Mouse (Mus musculus) midbrain, postnatal 0 days (tissue): Measurements from ENCODE around the gene Epas1. TPM values are rescaled to one million over a fixed set of nuclear protein-coding genes. Genes with fewer than 3 reads are reported as not detected.

Source experiments
- ATAC-seq: fragments of 200-750 bp; cut with Nextera tagmentation; 2 replicates; pipeline ENCODE4 v1.8.0; 2017; ENCODE audit warnings: moderate number of reproducible peaks, mild to moderate bottlenecking, moderate TSS enrichment, moderate library complexity; ENCODE audit not compliant: low FRiP score
- DNase-seq: peaks from one replicate; pipeline ENCODE4 v3.0.0-alpha.2; 2015; ENCODE audit warnings: low spot score
- H3K27ac ChIP-seq: fragments of 300-500 bp; sonication (generic); 2 replicates; pipeline ENCODE4 v1.5.1; 2014; ENCODE audit warnings: low read depth, mild to moderate bottlenecking, low read length, mixed read lengths
- H3K27me3 ChIP-seq: fragments of 300-500 bp; sonication (generic); 2 replicates; pipeline ENCODE4 v1.6.1; 2014; ENCODE audit warnings: low read length, control low read depth, mixed read lengths; ENCODE audit not compliant: insufficient read depth
- H3K36me3 ChIP-seq: fragments of 300-500 bp; sonication (generic); 2 replicates; pipeline ENCODE4 v1.6.1; 2014; ENCODE audit warnings: low read length, control low read depth, mixed read lengths; ENCODE audit not compliant: insufficient read depth
- H3K4me1 ChIP-seq: fragments of 300-500 bp; sonication (generic); 2 replicates; pipeline ENCODE4 v1.6.1; 2014; ENCODE audit warnings: mild to moderate bottlenecking, control low read depth, antibody characterized with exemption, low read length, mixed read lengths; ENCODE audit not compliant: insufficient read depth
- H3K4me2 ChIP-seq: fragments of 300-500 bp; sonication (generic); 2 replicates; pipeline ENCODE4 v1.6.1; 2014; ENCODE audit warnings: low read depth, mild to moderate bottlenecking, low read length, mixed read lengths; ENCODE audit not compliant: poor library complexity, severe bottlenecking
- H3K4me3 ChIP-seq: fragments of 300-500 bp; sonication (generic); 2 replicates; pipeline ENCODE4 v1.5.1; 2014; ENCODE audit warnings: low read depth, mild to moderate bottlenecking, low read length, moderate library complexity
- H3K9ac ChIP-seq: fragments of 300-500 bp; sonication (generic); replicated peaks from 2 replicates; pipeline ENCODE4 v1.6.1; 2014; ENCODE audit warnings: mild to moderate bottlenecking, low read length, moderate library complexity, mixed read lengths; ENCODE audit not compliant: poor library complexity, severe bottlenecking
- H3K9me3 ChIP-seq: fragments of 300-500 bp; sonication (generic); 2 replicates; pipeline ENCODE4 v1.6.1; 2016; ENCODE audit warnings: low read length, control low read depth
- CTCF ChIP-seq: IDR thresholded peaks from 2 replicates; pipeline ENCODE4 v1.5.1; 2016; ENCODE audit warnings: antibody characterized with exemption, mild to moderate bottlenecking
- WGBS: fragments of 180-500 bp; shearing (Covaris S2); extraction: QIAGEN DNeasy Blood & Tissue Kit; methylation state at CpG from one replicate; pipeline ENCODE4 v1.1.7; 2014; 5-methylcytosine and 5-hydroxymethylcytosine counted together
- polyA plus RNA-seq: library from polyadenylated mRNA; unstranded; fragments of >200 nt; fragmentation: Nextera tagmentation; extraction: Ambion mirVana; gene quantifications from 2 replicates; pipeline ENCODE4 v1.2.1, GENCODE M21; 2015
- total RNA-seq: library from RNA; depleted of rRNA; stranded (reverse); fragments of >200 nt; gene quantifications from 2 replicates; pipeline ENCODE4 v1.2.3, GENCODE M21; 2014; rRNA removed

The Epas1 gene
- total RNA-seq (17.5 and 21.5 TPM in 2 replicates), polyA plus RNA-seq (6.0 and 6.3 TPM in 2 replicates)

DNA sequence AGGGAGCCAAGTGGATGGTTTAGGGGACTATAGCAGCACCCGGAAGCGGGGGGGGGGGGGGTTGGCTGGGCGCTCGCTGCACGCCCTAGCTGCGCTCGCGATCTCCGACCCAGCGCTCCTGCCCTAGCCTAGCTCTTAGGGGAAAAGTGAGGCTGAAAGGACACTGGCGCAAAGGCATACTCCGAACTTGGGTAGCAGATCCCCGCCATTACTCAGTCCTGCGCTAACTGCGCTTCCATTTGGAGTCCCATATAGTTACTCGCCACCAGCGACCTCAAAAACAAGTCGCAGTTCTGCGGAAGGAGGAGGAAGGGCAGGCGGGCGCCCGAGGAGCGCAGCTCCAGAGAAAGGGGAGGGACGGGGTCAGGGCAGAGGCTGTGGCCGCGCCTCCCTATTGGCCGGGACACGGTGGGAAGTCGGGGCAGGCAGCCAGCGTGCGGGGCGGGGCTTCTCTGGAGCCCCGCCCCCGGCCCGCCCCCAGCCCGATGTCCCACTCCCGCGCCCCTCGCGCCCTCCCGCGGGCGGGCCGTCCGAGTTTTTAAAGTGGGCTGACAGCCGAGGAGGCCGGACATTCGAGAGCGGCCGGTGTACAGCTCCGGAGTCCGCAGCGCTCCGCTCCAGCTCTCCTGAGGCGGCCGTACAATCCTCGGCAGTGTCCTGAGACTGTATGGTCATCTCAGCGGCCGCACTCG, at the start of gene Epas1:
TSS of gene Epas1 (plus strand) at position 571 of the 692 bp plus-strand sequence.
- DNase-seq (peak; percentile 60), ATAC-seq (peak; percentile 84)
- WGBS = under 1% methylated on average over 40 of the region's 60 CpGs
- Histone ChIP-seq H3K27me3 (peaks cover 39% of the 10 kb centered on the region), H3K9me3 (no peaks in the 10 kb centered on the region), H3K4me3 (peak within 1 kb of the TSS; percentile 47), H3K27ac (peak within 1 kb of the TSS; percentile 7; the same call in 1 of the 2 replicates), H3K4me1 (peaks cover 10% of the 10 kb centered on the region; the same call in 1 of the 2 replicates), H3K9ac (no peak within 1 kb of the TSS), H3K4me2 (peak within 1 kb of the TSS; percentile 93), H3K36me3 (no peaks in the 10 kb centered on the region)
- TF ChIP-seq CTCF = no peak

DNA sequence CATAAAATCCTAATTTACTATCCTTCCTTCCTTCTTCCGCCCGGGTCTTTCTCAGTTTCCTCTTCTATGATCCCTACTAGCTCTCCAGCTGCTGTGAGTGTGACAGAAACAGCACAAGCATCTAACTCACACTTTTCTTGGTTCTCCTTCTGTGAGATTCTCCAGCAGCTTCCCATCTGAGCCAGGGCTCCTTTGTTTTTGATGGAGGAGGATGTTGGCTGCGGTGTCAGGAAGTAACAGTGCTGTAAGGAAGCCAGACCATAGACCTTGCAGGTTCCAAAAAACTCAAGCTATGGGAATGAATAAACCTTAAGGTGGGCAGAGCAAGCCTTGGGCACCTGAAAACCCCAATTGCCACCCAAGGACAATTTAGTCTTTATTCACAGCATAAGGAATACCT, 48.3 kb upstream of the Epas1 start:
- no peak for TF ChIP-seq CTCF
- Histone ChIP-seq H3K4me2 (no peak overlapping the region), H3K9ac (no peak overlapping the region), H3K4me3 (no peak overlapping the region), H3K4me1 (no peaks in the 10 kb centered on the region), H3K27me3 (no peaks in the 10 kb centered on the region), H3K36me3 (no peaks in the 10 kb centered on the region), H3K9me3 (no peaks in the 10 kb centered on the region), H3K27ac (no peak overlapping the region)
- ATAC-seq (no peak), DNase-seq (no peak)
- WGBS = 84% methylated on average over 3 of the region's 3 CpGs

GRCm38 (mm10) chr17:86706467-86706866, 47.0 kb upstream of the Epas1 start:
- no peak for DNase-seq
- H3K27ac ChIP-seq = no peak overlapping the region
- H3K9ac ChIP-seq = no peak overlapping the region
- no peak overlapping the region for H3K4me2 ChIP-seq
- 89% methylated on average over 1 of the region's 1 CpGs for WGBS
- no peaks in the 10 kb centered on the region for H3K27me3 ChIP-seq
- ATAC-seq = no peak
- no peak overlapping the region for H3K4me3 ChIP-seq
- H3K36me3 ChIP-seq = no peaks in the 10 kb centered on the region
- no peaks in the 10 kb centered on the region for H3K4me1 ChIP-seq
- no peak for TF ChIP-seq CTCF
- H3K9me3 ChIP-seq = no peaks in the 10 kb centered on the region

DNA sequence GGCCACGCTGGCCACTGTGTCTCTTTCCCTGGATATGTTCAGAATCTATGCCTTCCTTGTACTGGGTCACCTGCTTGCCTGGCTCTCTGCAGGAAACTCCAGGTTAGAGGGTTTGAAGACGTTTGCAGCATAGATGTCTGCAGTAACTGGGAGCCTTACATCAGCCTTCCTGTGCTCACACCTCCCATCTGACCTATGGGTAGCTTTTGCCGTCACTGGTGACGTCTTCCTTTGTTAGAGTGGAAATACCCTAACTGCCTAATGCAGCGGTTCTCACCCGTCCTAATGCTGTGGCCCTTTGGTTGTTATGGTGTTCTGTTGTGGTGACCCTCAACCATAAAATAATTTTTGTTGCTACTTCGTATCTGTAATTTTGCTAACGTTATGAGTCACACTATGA, 43.7 kb upstream of the Epas1 start:
- H3K4me3 ChIP-seq = no peak overlapping the region
- no peak overlapping the region for H3K4me2 ChIP-seq
- no peaks in the 10 kb centered on the region for H3K9me3 ChIP-seq
- no peak for ATAC-seq
- H3K27me3 ChIP-seq = no peaks in the 10 kb centered on the region
- 83% methylated on average over 8 of the region's 8 CpGs for WGBS
- TF ChIP-seq CTCF = no peak
- no peaks in the 10 kb centered on the region for H3K36me3 ChIP-seq
- no peak overlapping the region for H3K9ac ChIP-seq
- H3K4me1 ChIP-seq = no peaks in the 10 kb centered on the region
- no peak for DNase-seq
- H3K27ac ChIP-seq = no peak overlapping the region

GRCm38 (mm10) chr17:86710379-86710778, 43.1 kb upstream of the Epas1 start:
- DNase-seq = no peak
- no peak for TF ChIP-seq CTCF
- 81% methylated on average over 8 of the region's 8 CpGs for WGBS
- no peaks in the 10 kb centered on the region for H3K9me3 ChIP-seq
- H3K4me3 ChIP-seq = no peak overlapping the region
- H3K36me3 ChIP-seq = no peaks in the 10 kb centered on the region
- no peaks in the 10 kb centered on the region for H3K27me3 ChIP-seq
- no peak overlapping the region for H3K4me2 ChIP-seq
- H3K9ac ChIP-seq = no peak overlapping the region
- no peaks in the 10 kb centered on the region for H3K4me1 ChIP-seq
- H3K27ac ChIP-seq = no peak overlapping the region
- no peak for ATAC-seq

DNA sequence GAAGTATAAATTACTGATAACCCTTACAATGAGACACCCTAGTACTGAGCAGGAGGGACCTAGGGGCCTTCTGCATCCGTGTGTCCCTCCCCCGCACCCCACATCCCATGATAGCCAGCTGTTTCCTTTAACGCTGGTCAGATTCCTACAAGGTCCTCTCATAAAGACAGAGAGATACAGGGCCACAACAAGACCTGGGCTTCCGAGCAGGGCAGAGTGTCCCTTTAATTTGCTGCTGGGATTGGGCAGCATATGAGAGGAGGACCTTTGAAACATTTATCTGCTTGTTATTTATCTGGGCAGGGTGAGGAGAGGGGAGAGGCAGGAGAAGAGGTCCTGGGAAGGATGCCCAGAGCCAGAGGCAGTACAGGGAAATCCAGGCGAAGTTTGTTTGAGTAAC, 41.6 kb upstream of the Epas1 start:
- Histone ChIP-seq H3K4me1 (no peaks in the 10 kb centered on the region), H3K9me3 (no peaks in the 10 kb centered on the region), H3K9ac (no peak overlapping the region), H3K4me2 (no peak overlapping the region), H3K27ac (no peak overlapping the region), H3K27me3 (no peaks in the 10 kb centered on the region), H3K4me3 (no peak overlapping the region), H3K36me3 (no peaks in the 10 kb centered on the region)
- no peak for TF ChIP-seq CTCF
- no peak for DNase-seq
- no peak for ATAC-seq
- 80% methylated on average over 5 of the region's 5 CpGs for WGBS
